Mouse (Mus musculus) effector memory CD4-positive, alpha-beta T cell, adult 5 months (primary cell): ENCODE data around the gene Stk16. TPM values are rescaled to one million over a fixed set of nuclear protein-coding genes. Genes with fewer than 3 reads are reported as not detected.

Experiments used
- polyA plus RNA-seq: library from polyadenylated mRNA; unstranded; fragments of 100-300 nt; shearing (Covaris generic); gene quantifications from one replicate; pipeline ENCODE4 v1.2.1, GENCODE M21; 2017

The Stk16 gene
- polyA plus RNA-seq: 59.6 TPM

GRCm38 (mm10) chr1:75210136-75211087 lies at the start of gene Stk16, which contains the start of gene Glb1l:
Gene Stk16 (plus strand): TSS chr1:75210838.
Gene Glb1l (minus strand): TSS chr1:75210813.

GRCm38 (mm10) chr1:75168472-75169464 lies 41.9 kb upstream of the Stk16 start, which contains the start of gene Zfand2b:
Gene Zfand2b (plus strand): TSS chr1:75168646.

GRCm38 (mm10) chr1:75180105-75180590 lies 30.5 kb upstream of the Stk16 start, which contains the start of gene Abcb6:
Gene Abcb6 (minus strand): TSS chr1:75180392.

GRCm38 (mm10) chr1:75191622-75192402 lies 18.8 kb upstream of the Stk16 start, which contains the start of the genes Ankzf1 and Atg9a:
Gene Ankzf1 (plus strand): TSS chr1:75192151.
Gene Atg9a (minus strand): TSS chr1:75192196.

GRCm38 (mm10) chr1:75219531-75219930 lies 8.9 kb downstream of the Stk16 start, which contains the start of gene Tuba4a:
Gene Tuba4a (minus strand): TSS chr1:75219865.

GRCm38 (mm10) chr1:75231664-75232152 lies 21.1 kb downstream of the Stk16 start, which contains the start of gene A630095N17Rik:
Gene A630095N17Rik (minus strand): TSS chr1:75232102.

GRCm38 (mm10) chr1:75236117-75237050 lies 25.7 kb downstream of the Stk16 start, which contains the start of gene Dnajb2:
Gene Dnajb2 (plus strand): TSS chr1:75236406.

GRCm38 (mm10) chr1:75264091-75264880 lies 53.6 kb downstream of the Stk16 start, which contains the start of gene Ptprn:
Gene Ptprn (minus strand): TSS chr1:75264502.

Other genes with a start within 250 kb of the Stk16 start
- 8.2 TPM for gene Nhej1, start 85.6 kb upstream of the Stk16 start, polyA plus RNA-seq
- gene Slc23a3, start 76.9 kb upstream of the Stk16 start, polyA plus RNA-seq: 0.17 TPM
- 172 TPM for gene Cnppd1, start 68.1 kb upstream of the Stk16 start, polyA plus RNA-seq
- 87.0 TPM for gene Retreg2, start 68.1 kb upstream of the Stk16 start, polyA plus RNA-seq
- gene Zfand2b, start 42.2 kb upstream of the Stk16 start, polyA plus RNA-seq: 65.9 TPM
- 5.0 TPM for gene Abcb6, start 30.4 kb upstream of the Stk16 start, polyA plus RNA-seq
- 23.6 TPM for gene Ankzf1, start 18.7 kb upstream of the Stk16 start, polyA plus RNA-seq
- 19.8 TPM for gene Atg9a, start 18.6 kb upstream of the Stk16 start, polyA plus RNA-seq
- gene Glb1l, start within 50 bp of the Stk16 start, polyA plus RNA-seq: 6.6 TPM
- gene Tuba4a, start 9.0 kb downstream of the Stk16 start, polyA plus RNA-seq: 309 TPM
- not detected for gene A630095N17Rik, start 21.3 kb downstream of the Stk16 start, polyA plus RNA-seq
- 151 TPM for gene Dnajb2, start 25.6 kb downstream of the Stk16 start, polyA plus RNA-seq
- 0.17 TPM for gene Ptprn, start 53.7 kb downstream of the Stk16 start, polyA plus RNA-seq
- gene Resp18, start 67.6 kb downstream of the Stk16 start, polyA plus RNA-seq: not detected
- gene Dnpep, start 107.2 kb downstream of the Stk16 start, polyA plus RNA-seq: 48.6 TPM
- not detected for gene Des, start 149.5 kb downstream of the Stk16 start, polyA plus RNA-seq
- gene Speg, start 164.5 kb downstream of the Stk16 start, polyA plus RNA-seq: 0.91 TPM
- 72.5 TPM for gene Gmppa, start 225.1 kb downstream of the Stk16 start, polyA plus RNA-seq
- gene Asic4, start 239.6 kb downstream of the Stk16 start, polyA plus RNA-seq: not detected